Mouse (Mus musculus): ENCODE results near the gene Acap1. TPM values are rescaled to one million over a fixed set of nuclear protein-coding genes. Genes with fewer than 3 reads are reported as not detected.

Acap1 gene
- polyA plus RNA-seq, 1 experiment from 2014 or later = 0.90 TPM

DNA sequence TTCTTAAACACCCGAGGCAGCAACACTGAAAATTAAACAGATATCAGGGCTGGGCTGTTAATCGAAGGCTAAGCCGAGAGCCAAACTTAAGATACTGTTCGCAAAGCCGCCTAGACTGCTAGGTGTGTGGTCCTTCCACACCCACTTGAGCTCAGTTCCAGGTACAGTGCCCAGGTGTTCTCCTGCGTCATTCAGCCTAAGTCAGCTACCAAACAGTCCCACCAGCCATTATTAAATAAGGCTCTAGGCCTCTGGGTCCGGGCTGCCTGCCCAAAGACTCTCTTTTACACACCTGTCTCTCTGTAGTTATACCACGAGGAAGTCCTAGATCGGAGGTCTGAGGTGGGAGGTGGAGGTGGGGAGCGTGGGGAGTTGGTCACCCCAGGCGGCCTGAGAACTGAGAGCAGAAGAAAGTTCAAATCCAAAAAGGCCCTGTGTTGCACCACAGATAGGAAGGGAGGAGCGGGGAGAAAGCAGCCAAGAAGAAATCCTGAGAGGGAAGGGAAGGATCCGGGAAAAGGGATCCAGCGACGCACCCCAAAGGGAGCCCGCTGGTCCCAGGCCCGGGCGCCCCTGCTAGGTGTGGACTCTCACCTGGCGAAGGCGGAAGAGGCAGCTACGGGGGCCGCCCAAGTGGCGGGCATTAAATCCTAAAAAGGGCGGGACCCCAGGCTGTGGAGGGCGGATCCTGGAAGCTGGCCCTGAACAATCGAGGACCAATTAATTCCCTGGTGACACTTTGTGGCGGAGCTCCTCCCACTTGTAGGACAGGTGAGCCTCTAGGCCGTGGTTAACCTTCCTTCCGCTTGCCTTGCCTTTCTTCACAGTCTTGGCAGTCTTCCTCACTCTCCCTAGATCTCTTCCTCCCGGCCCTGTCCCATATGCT lies 37.0 kb downstream of the Acap1 start, which contains the start of gene Tnk1:
TSS of gene Tnk1 (minus strand) at position 618 of the 886 bp plus-strand sequence.
- no peak within 1 kb of the TSS for H3K9ac ChIP-seq
- 19% methylated on average over 30 of the region's 30 CpGs for WGBS

DNA sequence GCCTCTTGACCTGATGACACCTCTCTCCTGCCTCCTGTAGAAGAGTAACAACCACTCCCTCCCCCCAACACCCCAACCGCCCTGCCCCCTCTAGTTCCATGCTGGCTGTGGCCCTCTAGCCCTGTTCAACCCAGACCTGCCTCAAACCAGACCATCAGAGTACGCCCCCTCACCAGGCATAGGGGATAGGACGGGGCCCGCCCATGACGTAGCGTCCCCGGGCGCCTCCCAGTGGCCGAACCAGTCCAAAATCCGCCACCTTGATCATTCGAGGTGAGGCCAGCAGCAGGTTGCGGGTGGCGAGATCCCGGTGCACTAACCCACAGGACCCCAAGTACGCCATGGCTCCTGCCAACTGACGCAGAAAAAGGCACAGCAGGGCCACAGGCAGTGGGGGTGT lies 40.0 kb downstream of the Acap1 start:
- H3K4me1 ChIP-seq = peaks cover 8% of the 10 kb centered on the region
- H3K36me3 ChIP-seq = peaks cover 20% of the 10 kb centered on the region
- no peaks in the 10 kb centered on the region for H3K9me3 ChIP-seq
- H3K9ac ChIP-seq = no peak overlapping the region
- H3K4me3 ChIP-seq = no peak overlapping the region
- H3K4me2 ChIP-seq (replicated peaks) = 0 out of 2 replicates have a peak overlapping the region, but pooled peaks have one; percentile 16
- ATAC-seq (ENCODE audit: low FRiP score, low read depth) = no peak; the same call in 1 of the 2 replicates
- peaks cover 24% of the 10 kb centered on the region for H3K27me3 ChIP-seq (replicated peaks)
- WGBS = 25% methylated on average over 16 of the region's 16 CpGs
- no peak overlapping the region for H3K27ac ChIP-seq

More for the DNA sequence above, 37.0 kb downstream of the Acap1 start, which contains the start of gene Tnk1:
- no peak within 1 kb of the TSS for H3K4me3 ChIP-seq
- no peaks in the 10 kb centered on the region for H3K36me3 ChIP-seq
- no peak for ATAC-seq (ENCODE audit: low FRiP score, low read depth)
- peaks cover 24% of the 10 kb centered on the region for H3K27me3 ChIP-seq (replicated peaks)
- H3K9me3 ChIP-seq = no peaks in the 10 kb centered on the region
- H3K4me1 ChIP-seq = peaks cover 2% of the 10 kb centered on the region
- no peak within 1 kb of the TSS for H3K27ac ChIP-seq
- no peak within 1 kb of the TSS for H3K4me2 ChIP-seq (replicated peaks)

DNA sequence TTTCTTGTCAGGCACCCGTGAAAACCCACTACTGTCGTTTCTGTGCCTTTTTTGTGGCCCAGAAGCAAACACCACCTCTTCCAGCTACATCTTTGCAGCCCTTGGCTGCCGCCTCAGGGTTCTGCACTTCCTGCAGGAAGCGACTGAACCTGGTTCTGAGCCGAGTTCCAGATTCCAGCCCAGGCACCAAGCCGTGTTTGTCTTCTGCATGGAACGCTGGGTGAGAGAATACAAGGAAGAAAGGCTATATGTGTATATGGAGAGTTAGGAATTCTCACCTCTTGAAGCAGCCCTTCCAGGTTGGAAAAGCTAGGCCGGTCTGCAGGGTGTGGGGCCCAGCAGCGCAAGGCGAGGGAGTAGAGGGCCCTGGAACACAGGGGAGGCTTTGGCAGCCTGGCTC lies 40.7 kb downstream of the Acap1 start:
- H3K27ac ChIP-seq = no peak overlapping the region
- no peak overlapping the region for H3K4me2 ChIP-seq (replicated peaks)
- no peak overlapping the region for H3K4me3 ChIP-seq
- H3K9me3 ChIP-seq = no peaks in the 10 kb centered on the region
- no peak overlapping the region for H3K9ac ChIP-seq
- peaks cover 21% of the 10 kb centered on the region for H3K27me3 ChIP-seq (replicated peaks)
- H3K4me1 ChIP-seq = peaks cover 8% of the 10 kb centered on the region
- H3K36me3 ChIP-seq = peaks cover 27% of the 10 kb centered on the region
- no peak for ATAC-seq (ENCODE audit: low FRiP score, low read depth)
- WGBS = 86% methylated on average over 10 of the region's 10 CpGs

DNA sequence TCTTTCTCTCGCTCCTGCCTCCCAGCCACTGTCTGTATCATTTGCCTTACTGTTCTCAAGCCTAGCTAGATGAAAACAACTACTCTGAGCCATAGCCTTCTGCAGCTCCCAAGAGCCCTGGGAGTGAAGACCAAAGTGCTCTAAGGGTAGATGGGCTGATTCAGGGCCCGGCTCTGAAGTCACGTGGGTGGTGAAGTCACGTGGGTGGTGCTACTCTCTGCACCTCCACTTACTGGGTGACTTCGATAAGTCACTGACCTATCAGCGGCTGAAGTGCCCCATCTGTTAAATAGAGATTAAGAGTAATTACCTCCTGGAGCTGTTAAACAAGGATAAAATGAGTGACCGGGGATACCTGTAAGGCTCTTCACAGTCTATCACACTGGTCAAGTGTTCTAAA lies 41.3 kb downstream of the Acap1 start:
- no peak overlapping the region for H3K9ac ChIP-seq
- no peaks in the 10 kb centered on the region for H3K9me3 ChIP-seq
- no peak for ATAC-seq (ENCODE audit: low FRiP score, low read depth)
- H3K4me1 ChIP-seq = peaks cover 8% of the 10 kb centered on the region
- 68% methylated on average over 7 of the region's 7 CpGs for WGBS
- H3K4me3 ChIP-seq = no peak overlapping the region
- H3K27ac ChIP-seq = no peak overlapping the region
- H3K27me3 ChIP-seq (replicated peaks) = peaks cover 15% of the 10 kb centered on the region
- H3K36me3 ChIP-seq = peaks cover 33% of the 10 kb centered on the region
- no peak overlapping the region for H3K4me2 ChIP-seq (replicated peaks)

DNA sequence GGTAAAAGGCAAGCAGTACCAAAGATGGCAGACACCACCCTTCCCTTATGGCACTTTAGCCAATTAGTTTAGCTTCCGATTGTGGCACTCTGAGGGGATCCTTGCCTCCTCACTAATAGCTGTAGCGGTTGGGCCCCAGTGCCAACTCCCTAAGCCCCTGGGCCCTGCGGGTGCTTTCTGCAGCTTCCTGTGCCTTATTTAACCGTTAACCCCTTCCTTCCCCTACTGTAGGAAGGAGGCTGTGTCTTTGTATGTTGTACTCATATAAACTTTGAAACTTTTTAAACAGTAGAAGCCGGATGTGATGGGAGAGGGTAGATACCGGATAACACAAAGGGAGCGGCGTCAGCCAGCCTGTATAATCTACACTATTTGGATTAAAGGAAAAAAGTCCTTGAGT lies 44.6 kb downstream of the Acap1 start:
- WGBS = 81% methylated on average over 8 of the region's 8 CpGs
- H3K27me3 ChIP-seq (replicated peaks) = no peaks in the 10 kb centered on the region

DNA sequence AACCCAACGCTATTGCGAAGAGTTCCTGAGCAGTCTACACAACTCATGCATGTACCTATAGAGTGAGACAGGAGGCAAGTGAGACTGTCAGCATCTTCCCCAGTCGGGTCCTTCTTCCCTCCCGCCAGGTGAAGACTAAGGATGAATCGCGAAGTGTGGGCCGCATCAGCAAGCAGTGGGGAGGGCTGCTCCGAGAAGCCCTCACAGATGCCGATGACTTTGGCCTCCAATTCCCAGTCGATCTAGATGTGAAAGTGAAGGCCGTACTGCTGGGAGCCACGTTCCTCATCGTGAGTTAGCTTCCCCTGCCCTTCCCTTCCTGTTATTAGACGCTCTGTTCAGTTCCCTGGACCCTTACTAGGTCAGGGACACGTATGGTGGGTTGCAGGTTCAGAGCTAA lies 45.5 kb downstream of the Acap1 start:
- no peak overlapping the region for H3K4me3 ChIP-seq
- no peak overlapping the region for H3K27ac ChIP-seq
- peaks cover 38% of the 10 kb centered on the region for H3K36me3 ChIP-seq
- 95% methylated on average over 15 of the region's 15 CpGs for WGBS
- H3K4me1 ChIP-seq = peaks cover 31% of the 10 kb centered on the region
- no peaks in the 10 kb centered on the region for H3K9me3 ChIP-seq
- no peak overlapping the region for H3K9ac ChIP-seq
- no peaks in the 10 kb centered on the region for H3K27me3 ChIP-seq (replicated peaks)
- H3K4me2 ChIP-seq (replicated peaks) = no peak overlapping the region
- ATAC-seq (ENCODE audit: low FRiP score, low read depth) = no peak

More for the DNA sequence above, 44.6 kb downstream of the Acap1 start:
- Histone ChIP-seq H3K36me3 (peaks cover 38% of the 10 kb centered on the region), H3K4me3 (no peak overlapping the region), H3K9me3 (no peaks in the 10 kb centered on the region), H3K27ac (no peak overlapping the region), H3K4me2 (replicated peaks) (no peak overlapping the region), H3K9ac (no peak overlapping the region), H3K4me1 (peaks cover 24% of the 10 kb centered on the region)
- no peak for ATAC-seq (ENCODE audit: low FRiP score, low read depth)

DNA sequence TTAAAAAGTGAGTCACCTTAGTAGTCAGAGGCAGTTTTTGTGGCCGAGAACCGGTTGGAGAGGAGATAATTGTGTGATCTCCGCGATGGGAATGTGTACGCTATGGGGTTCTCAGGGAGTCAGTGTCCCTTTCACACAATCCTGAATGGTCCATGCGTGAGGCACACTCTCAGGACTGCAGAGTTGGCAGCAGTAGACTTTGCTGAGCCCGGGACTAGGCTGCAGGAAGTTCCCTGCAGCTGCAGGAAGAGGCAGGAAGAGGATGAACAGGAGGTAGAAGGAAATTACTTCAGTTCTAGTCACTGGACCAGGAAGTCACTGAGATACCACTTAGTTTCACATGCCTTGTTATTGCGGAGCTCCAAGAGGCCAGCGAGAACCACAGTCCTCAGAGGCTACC lies 46.2 kb downstream of the Acap1 start:
- no peak overlapping the region for H3K4me3 ChIP-seq
- WGBS = 93% methylated on average over 9 of the region's 9 CpGs
- no peak for ATAC-seq (ENCODE audit: low FRiP score, low read depth)
- H3K9me3 ChIP-seq = no peaks in the 10 kb centered on the region
- H3K27ac ChIP-seq = no peak overlapping the region
- peaks cover 38% of the 10 kb centered on the region for H3K36me3 ChIP-seq
- H3K9ac ChIP-seq = no peak overlapping the region
- peaks cover 31% of the 10 kb centered on the region for H3K4me1 ChIP-seq
- H3K27me3 ChIP-seq (replicated peaks) = no peaks in the 10 kb centered on the region
- no peak overlapping the region for H3K4me2 ChIP-seq (replicated peaks)

DNA sequence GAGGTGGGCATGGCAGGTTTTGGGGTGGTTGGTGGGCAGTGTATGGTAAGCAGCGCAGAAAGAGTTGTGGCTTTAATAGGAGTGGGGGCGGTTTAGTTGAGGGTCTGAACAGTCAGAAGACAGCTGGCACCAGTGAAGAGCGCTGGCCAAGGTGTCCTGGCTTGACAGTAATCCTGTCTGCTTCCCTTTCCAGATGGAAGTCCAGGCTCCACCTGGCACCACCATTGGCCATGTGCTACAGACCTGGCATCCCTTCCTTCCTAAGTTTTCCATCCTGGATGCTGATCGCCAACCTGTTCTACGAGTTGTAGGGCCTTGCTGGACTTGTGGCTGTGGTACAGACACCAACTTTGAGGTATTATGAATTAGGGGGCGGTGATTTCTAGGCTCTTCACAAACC lies 47.3 kb downstream of the Acap1 start:
- no peaks in the 10 kb centered on the region for H3K27me3 ChIP-seq (replicated peaks)
- no peak overlapping the region for H3K27ac ChIP-seq
- no peak for ATAC-seq (ENCODE audit: low FRiP score, low read depth)
- H3K4me1 ChIP-seq = peaks cover 26% of the 10 kb centered on the region
- H3K9me3 ChIP-seq = no peaks in the 10 kb centered on the region
- peaks cover 38% of the 10 kb centered on the region for H3K36me3 ChIP-seq
- H3K4me2 ChIP-seq (replicated peaks) = peak overlapping the region; percentile 74
- H3K4me3 ChIP-seq = peak overlapping the region; percentile 65; the same call in 1 of the 2 replicates
- H3K9ac ChIP-seq = no peak overlapping the region; the same call in 1 of the 2 replicates
- 96% methylated on average over 6 of the region's 6 CpGs for WGBS

DNA sequence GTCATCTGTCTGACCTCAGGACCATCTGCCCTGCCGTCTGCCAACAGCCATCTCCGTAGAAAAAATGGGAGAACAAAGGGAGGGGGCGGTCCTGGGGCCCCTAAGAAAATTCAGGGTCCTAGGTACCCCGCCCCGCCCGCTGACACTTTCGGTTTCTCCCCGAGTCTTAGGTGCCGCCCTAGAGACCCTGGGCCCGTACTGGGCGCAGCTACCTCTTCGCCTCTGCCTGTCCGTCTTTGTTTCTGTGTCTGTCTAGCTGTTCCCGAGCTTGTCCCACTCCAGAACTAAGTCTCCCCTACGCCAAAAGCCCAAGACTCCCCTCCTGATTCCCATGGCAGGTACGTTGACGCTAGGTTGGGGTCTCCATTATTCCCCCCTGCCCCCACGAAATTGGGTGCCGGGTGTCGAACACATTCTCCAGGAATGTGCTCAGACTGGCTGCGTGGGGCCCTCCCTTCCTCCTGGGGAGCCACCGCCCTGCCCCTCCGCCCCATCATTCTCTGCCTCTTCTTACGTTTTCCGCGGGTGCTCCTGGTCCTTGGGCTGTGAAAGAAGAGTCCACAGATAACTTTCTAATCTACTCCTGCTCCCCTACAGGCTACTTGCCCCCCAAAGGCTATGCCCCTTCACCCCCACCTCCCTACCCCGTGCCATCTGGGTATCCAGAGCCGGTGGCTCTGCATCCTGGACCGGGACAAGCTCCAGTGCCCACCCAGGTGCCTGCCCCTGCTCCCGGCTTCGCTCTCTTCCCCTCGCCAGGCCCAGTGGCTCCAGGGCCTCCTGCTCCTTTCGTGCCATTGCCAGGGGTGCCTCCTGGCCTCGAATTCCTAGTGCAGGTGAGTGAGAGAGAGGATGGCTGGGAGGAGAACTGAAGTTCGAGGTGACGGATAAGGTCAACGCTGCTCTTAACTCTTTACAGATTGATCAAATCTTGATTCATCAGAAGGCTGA lies 48.3 kb downstream of the Acap1 start:
- ATAC-seq (ENCODE audit: low FRiP score, low read depth) = peak; percentile 46
- H3K36me3 ChIP-seq = peaks cover 34% of the 10 kb centered on the region
- no peaks in the 10 kb centered on the region for H3K27me3 ChIP-seq (replicated peaks)
- H3K4me1 ChIP-seq = peaks cover 23% of the 10 kb centered on the region
- WGBS = 11% methylated on average over 37 of the region's 37 CpGs
- H3K4me2 ChIP-seq (replicated peaks) = peak overlapping the region; percentile 74
- no peaks in the 10 kb centered on the region for H3K9me3 ChIP-seq
- peak overlapping the region; percentile 65 for H3K4me3 ChIP-seq
- peak overlapping the region; percentile 93; the same call in 1 of the 2 replicates for H3K27ac ChIP-seq
- peak overlapping the region; percentile 84 for H3K9ac ChIP-seq

DNA sequence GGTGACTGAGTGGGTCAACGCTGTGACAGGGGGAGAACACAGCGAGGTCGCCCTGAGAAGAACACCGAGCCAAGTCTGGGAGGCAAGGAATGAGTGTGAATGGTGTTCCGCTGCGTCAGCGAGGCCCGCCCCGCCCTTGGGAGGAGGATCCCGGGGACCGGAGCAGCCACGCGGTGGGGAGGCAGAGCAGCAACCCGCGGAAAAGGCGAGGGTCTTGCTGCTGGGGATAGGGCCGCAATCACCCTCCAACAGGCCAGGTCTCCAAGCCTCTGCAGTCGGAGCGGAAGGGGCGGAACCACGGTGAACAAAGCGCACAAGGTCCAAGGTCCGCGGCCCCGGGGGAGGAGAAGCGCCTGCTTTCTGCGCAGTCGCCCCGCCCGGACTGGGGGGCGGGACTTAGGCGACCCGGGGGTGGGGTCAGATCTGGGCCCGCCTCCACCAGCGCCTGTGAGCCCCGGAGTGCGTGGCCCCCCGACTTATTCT lies 49.1 kb downstream of the Acap1 start, which contains the start of gene Plscr3:
TSS of gene Plscr3 (plus strand) at position 179 of the 483 bp plus-strand sequence.
- ATAC-seq (ENCODE audit: low FRiP score, low read depth) = peak; percentile 91
- Histone ChIP-seq H3K9ac (peak within 1 kb of the TSS; percentile 84), H3K9me3 (no peaks in the 10 kb centered on the region), H3K4me2 (replicated peaks) (peak within 1 kb of the TSS; percentile 74), H3K36me3 (peaks cover 26% of the 10 kb centered on the region), H3K27me3 (replicated peaks) (no peaks in the 10 kb centered on the region), H3K4me3 (peak within 1 kb of the TSS; percentile 65), H3K27ac (peak within 1 kb of the TSS; percentile 93), H3K4me1 (peaks cover 23% of the 10 kb centered on the region)
- WGBS = under 1% methylated on average over 38 of the region's 38 CpGs

DNA sequence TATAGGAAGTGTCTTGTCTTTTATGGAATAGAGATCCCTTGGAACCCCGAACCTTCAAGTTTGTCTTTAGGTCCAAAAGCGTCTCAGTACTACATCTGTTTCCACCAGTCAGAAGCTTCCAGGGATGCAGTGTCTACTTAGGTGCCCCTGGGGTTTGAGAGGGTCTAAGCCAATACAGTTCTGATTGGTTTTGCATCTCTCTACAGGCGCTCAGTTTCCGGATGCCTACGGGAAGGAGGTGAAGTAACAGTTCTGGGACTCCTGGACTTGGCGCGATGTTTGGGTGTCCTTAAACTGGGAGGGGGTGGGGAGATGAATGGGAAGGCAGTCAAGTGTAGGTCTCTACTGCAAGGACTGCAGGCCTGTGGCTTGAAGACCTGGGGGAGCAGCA lies 56.6 kb downstream of the Acap1 start:
- peaks cover under 1% of the 10 kb centered on the region; the same call in 1 of the 2 replicates for H3K27me3 ChIP-seq (replicated peaks)
- ATAC-seq (ENCODE audit: low FRiP score, low read depth) = no peak
- peak overlapping the region; percentile 90 for H3K4me2 ChIP-seq (replicated peaks)
- H3K4me3 ChIP-seq = peak overlapping the region; percentile 84
- H3K4me1 ChIP-seq = peaks cover 41% of the 10 kb centered on the region
- H3K36me3 ChIP-seq = peaks cover 2% of the 10 kb centered on the region
- H3K9me3 ChIP-seq = no peaks in the 10 kb centered on the region
- H3K27ac ChIP-seq = peak overlapping the region; percentile 74; the same call in 1 of the 2 replicates
- 2% methylated on average over 7 of the region's 7 CpGs for WGBS
- H3K9ac ChIP-seq = peak overlapping the region; percentile 58
